Mouse (Mus musculus) cerebellum, adult 2 months (tissue): ENCODE measurements around the gene Myt1l. TPM values are rescaled to one million over a fixed set of nuclear protein-coding genes. Genes with fewer than 3 reads are reported as not detected.

Experiments used
- DNase-seq, 2 experiments: peaks; one replicate each; pipeline ENCODE4 v3.0.0; 2021
- H3K27ac ChIP-seq: fragments of 200-500 bp; 2 replicates; pipeline ENCODE4 v1.5.1; 2012; ENCODE audit warnings: low read length, control low read depth, inconsistent platforms; ENCODE audit not compliant: insufficient read depth
- H3K27me3 ChIP-seq: fragments of 200-500 bp; 2 replicates; pipeline ENCODE4 v1.6.1; 2012; ENCODE audit warnings: inconsistent platforms, mild to moderate bottlenecking, low read length, moderate library complexity; ENCODE audit not compliant: control insufficient read depth, insufficient read depth
- H3K4me1 ChIP-seq: fragments of 200-500 bp; 2 replicates; pipeline ENCODE4 v1.6.1; 2011; ENCODE audit warnings: low read length; ENCODE audit not compliant: control insufficient read depth, insufficient read depth
- H3K4me3 ChIP-seq: fragments of 200-500 bp; replicated peaks from 2 replicates; pipeline ENCODE3; 2011; ENCODE audit warnings: mild to moderate bottlenecking, low read depth, low read length, control low read depth; ENCODE audit not compliant: insufficient read depth
- CTCF ChIP-seq: fragments of 200-500 bp; IDR thresholded peaks from 2 replicates; pipeline ENCODE4 v1.5.1; 2011; ENCODE audit warnings: low read depth, mild to moderate bottlenecking, control low read depth, low read length, moderate library complexity, borderline replicate concordance; ENCODE audit not compliant: insufficient read depth
- POLR2A ChIP-seq: fragments of 200-500 bp; IDR thresholded peaks from 2 replicates; pipeline ENCODE4 v1.6.1; 2011; ENCODE audit warnings: low read length, control low read depth, borderline replicate concordance; ENCODE audit not compliant: insufficient read depth
- WGBS: fragments of 180-500 bp; shearing (Covaris S2); methylation state at CpG from one replicate; pipeline ENCODE4 v1.1.7; 2018; 5-methylcytosine and 5-hydroxymethylcytosine counted together
- polyA plus RNA-seq: library from polyadenylated mRNA; depleted of rRNA; stranded (reverse); fragments of >200 nt; gene quantifications from 2 replicates; pipeline ENCODE4 v1.2.3, GENCODE M21; 2012

Gene Myt1l
- polyA plus RNA-seq, 1 experiment, result 43.8 TPM

GRCm38 (mm10) chr12:29809569-29810185 is 281.5 kb downstream of the Myt1l start:
- no peak for DNase-seq
- no peak overlapping the region for H3K4me3 ChIP-seq
- no peaks in the 10 kb centered on the region for H3K4me1 ChIP-seq
- no peaks in the 10 kb centered on the region for H3K27me3 ChIP-seq
- H3K27ac ChIP-seq, result no peak overlapping the region
- 49% methylated on average over 12 of the region's 12 CpGs for WGBS
- TF ChIP-seq CTCF, result no peak
- no peak for TF ChIP-seq POLR2A

DNA sequence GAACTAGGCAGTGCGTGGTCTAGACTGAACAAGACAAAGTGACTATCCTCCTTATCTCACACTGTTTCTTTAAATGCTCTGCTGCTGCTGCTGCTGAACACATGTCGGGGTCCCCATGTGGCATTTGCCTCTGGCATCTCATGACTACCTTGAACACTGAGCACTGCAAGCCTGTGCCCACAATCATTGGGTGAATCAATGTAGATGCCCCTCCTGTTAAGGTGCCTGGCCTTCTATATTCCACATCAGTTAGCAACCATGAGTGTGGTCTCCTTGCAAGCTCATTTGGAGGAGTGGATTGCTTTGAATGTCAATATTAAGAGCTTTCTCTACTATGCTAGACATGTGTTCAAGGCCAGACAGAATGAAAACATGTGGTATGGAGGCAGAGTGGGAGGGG is 287.3 kb downstream of the Myt1l start:
- H3K27ac ChIP-seq, result no peak overlapping the region
- 86% methylated on average over 2 of the region's 2 CpGs for WGBS

DNA sequence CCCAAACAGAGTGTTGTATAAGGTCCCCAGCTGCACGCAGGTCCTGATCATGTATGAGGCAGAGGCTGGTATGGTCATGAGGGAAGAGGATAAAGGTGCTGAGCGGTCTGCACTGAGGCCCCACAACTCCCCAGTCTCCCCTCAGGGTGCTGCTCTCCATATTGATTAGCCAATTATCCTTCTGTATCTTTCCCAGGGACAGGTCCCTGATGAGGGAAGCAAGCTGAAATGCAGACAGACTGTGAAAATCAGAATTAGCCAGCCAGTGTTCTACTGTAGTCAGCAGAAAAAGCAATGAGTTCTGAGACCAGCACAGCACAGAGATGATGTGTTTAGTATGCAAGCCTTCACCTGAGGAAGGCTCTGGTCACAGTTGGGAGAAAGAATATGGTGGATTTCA is 287.9 kb downstream of the Myt1l start:
- no peak overlapping the region for H3K27ac ChIP-seq

More for the DNA sequence above, 287.3 kb downstream of the Myt1l start:
- H3K4me1 ChIP-seq, result no peaks in the 10 kb centered on the region
- H3K4me3 ChIP-seq, result no peak overlapping the region
- no peaks in the 10 kb centered on the region for H3K27me3 ChIP-seq
- no peak for DNase-seq
- TF ChIP-seq POLR2A (no peak), CTCF (no peak)

GRCm38 (mm10) chr12:29816761-29817160 is 288.6 kb downstream of the Myt1l start:
- H3K4me3 ChIP-seq, result no peak overlapping the region
- DNase-seq, result no peak
- no peaks in the 10 kb centered on the region for H3K27me3 ChIP-seq
- no peak overlapping the region for H3K27ac ChIP-seq
- H3K4me1 ChIP-seq, result no peaks in the 10 kb centered on the region; the same call in 1 of the 2 replicates
- TF ChIP-seq CTCF (no peak), POLR2A (no peak)
- 38% methylated on average over 6 of the region's 6 CpGs for WGBS

More for the DNA sequence above, 287.9 kb downstream of the Myt1l start:
- no peak for DNase-seq
- TF ChIP-seq CTCF, result no peak
- TF ChIP-seq POLR2A, result no peak
- Histone ChIP-seq H3K27me3 (no peaks in the 10 kb centered on the region), H3K4me3 (no peak overlapping the region), H3K4me1 (no peaks in the 10 kb centered on the region; the same call in 1 of the 2 replicates)
- 92% methylated on average over 2 of the region's 2 CpGs for WGBS

DNA sequence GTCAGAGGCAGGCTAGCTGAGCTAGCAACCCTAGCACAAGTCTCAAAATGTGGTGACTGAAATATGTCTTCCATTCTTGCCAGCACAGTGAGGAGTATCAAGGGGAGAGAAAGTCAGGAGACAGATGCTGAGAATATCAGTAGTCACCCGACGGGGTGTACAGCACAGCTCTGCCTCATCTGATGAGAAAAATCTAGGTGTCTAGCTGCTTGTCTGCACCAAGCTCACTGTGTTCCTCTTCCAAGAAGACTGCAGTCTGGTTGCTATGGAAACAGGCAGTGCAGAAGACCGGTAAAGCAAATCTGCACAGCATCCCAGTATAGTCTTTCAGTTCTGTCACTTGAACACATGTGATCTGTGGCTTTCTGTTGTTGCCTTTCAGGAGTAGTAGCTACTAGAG is 294.0 kb downstream of the Myt1l start:
- peak in 1 of 2 experiments; percentile 19 for DNase-seq
- Histone ChIP-seq H3K27ac (no peak overlapping the region), H3K4me3 (no peak overlapping the region), H3K27me3 (no peaks in the 10 kb centered on the region), H3K4me1 (peaks cover 4% of the 10 kb centered on the region; the same call in 1 of the 2 replicates)
- TF ChIP-seq POLR2A (no peak), CTCF (no peak)
- WGBS, result 34% methylated on average over 3 of the region's 3 CpGs

DNA sequence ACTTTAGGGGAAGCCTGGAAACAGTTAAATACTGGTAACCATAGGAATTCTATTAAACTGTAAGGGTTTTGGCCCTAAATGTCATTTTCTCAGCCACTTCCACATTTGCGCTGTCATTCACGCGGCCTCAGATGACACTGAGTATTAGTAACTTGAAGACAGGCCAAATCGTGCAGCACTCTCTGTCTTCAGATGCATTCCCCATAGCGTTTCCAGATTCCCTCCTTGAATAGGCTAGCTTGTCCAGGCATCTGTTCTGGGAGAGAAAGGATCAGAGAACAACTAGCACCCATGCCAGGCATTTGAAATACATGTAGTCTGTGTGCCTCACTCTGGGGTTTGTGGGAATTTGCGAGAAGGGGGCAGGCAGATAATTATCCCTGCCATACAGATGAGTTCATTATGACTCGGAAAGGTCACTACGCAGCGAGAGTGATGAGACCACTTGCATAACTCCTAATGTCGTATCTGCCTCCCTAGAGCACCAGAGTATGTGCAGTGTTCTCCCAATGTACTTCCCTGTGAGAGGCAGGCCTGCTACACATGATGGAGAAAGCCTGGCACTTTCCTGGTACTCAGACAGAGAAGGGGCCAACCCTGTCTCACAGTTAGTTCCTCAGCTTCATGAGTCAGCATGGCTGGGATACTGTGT is 295.7 kb downstream of the Myt1l start:
- WGBS, result 48% methylated on average over 10 of the region's 10 CpGs
- Histone ChIP-seq H3K4me3 (no peak overlapping the region), H3K27me3 (no peaks in the 10 kb centered on the region), H3K4me1 (peaks cover 4% of the 10 kb centered on the region; the same call in 1 of the 2 replicates), H3K27ac (no peak overlapping the region)
- TF ChIP-seq CTCF (no peak), POLR2A (no peak)
- DNase-seq, result no peak

- Histone ChIP-seq H3K4me3 (no peak overlapping the region), H3K27ac (no peak overlapping the region), H3K4me1 (no peaks in the 10 kb centered on the region), H3K27me3 (no peaks in the 10 kb centered on the region)
- TF ChIP-seq POLR2A (no peak), CTCF (no peak)
- no peak for DNase-seq
Measured at GRCm38 (mm10) chr12:29830571-29830970, 302.4 kb downstream of the Myt1l start.

DNA sequence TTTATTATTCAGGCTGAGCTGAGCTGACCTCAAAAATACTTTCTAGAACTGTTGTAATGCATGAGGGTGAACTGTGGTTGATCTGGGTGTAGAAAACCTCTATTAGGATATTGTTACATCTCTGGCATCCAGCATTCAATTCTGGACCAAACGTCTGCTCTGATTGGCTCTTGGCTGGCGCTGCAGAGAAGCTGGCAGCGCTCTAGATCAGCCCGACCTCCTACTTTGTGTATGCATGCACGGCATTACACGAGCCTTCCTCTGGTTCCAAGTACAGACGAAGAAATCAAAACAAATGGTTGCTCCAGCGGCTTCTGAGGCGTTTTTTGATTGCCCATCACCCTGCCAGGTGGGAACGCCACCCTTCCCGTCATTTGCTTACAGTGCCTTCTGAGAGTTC is 303.2 kb downstream of the Myt1l start:
- no peak for TF ChIP-seq POLR2A
- peak in 1 of 2 experiments; percentile 32 for DNase-seq
- WGBS, result 32% methylated on average over 11 of the region's 11 CpGs
- no peaks in the 10 kb centered on the region; the same call in 1 of the 2 replicates for H3K4me1 ChIP-seq
- H3K4me3 ChIP-seq, result no peak overlapping the region
- H3K27me3 ChIP-seq, result no peaks in the 10 kb centered on the region
- H3K27ac ChIP-seq, result no peak overlapping the region
